In genomic region chr4:34976331-34976778, GRCm38 (mm10) we compare ENCODE assay signal across 8 mouse cellular contexts.
DNase-seq lines count a peak whose midpoint lies in the region; ATAC-seq and TF ChIP-seq lines count a peak whose summit lies in the region.

No protein-coding gene starts in this region.

- no peak overlapping the region for H3K4me3 ChIP-seq in testis, adult 2 months (ENCODE audit: control insufficient read depth, low read depth, low read length)
- no peak overlapping the region for H3K4me3 ChIP-seq in stomach, embryonic 14.5 days (ENCODE audit: low read depth, low read length)
- no peak overlapping the region for H3K4me3 ChIP-seq in midbrain, embryonic 10.5 days

- 59% methylated on average over 13 of the region's 13 CpGs for WGBS in stomach, embryonic 14.5 days
- WGBS in midbrain, embryonic 10.5 days = 93% methylated on average over 13 of the region's 13 CpGs

- no peak for TF ChIP-seq POLR2A in testis, adult 2 months (IDR thresholded peaks at IDR 0.05; ENCODE audit: control insufficient read depth, low read depth, low read length)

- no peaks in the 10 kb centered on the region for H3K9me3 ChIP-seq in stomach, embryonic 14.5 days (ENCODE audit: control insufficient read depth, low read depth, low read length)
- H3K9me3 ChIP-seq in midbrain, embryonic 10.5 days (replicated peaks) = peaks cover 4% of the 10 kb centered on the region; the same call in 1 of the 2 replicates

- no peaks in the 10 kb centered on the region for H3K4me1 ChIP-seq in testis, adult 2 months (ENCODE audit: control insufficient read depth, insufficient read depth, low read length)
- peaks cover 8% of the 10 kb centered on the region for H3K4me1 ChIP-seq in stomach, embryonic 14.5 days (ENCODE audit: control insufficient read depth, insufficient read depth, low read length)
- peaks cover 12% of the 10 kb centered on the region for H3K4me1 ChIP-seq in midbrain, embryonic 10.5 days

- ATAC-seq in stomach, embryonic 14.5 days (ENCODE audit: insufficient number of reproducible peaks, insufficient read depth, low FRiP score, low read depth) = no peak; the same call in 1 of the 2 replicates
- no peak for ATAC-seq in granulocyte monocyte progenitor cell, adult 5-6 weeks (replicated peaks; ENCODE audit: poor library complexity, severe bottlenecking)

- H3K36me3 ChIP-seq in testis, adult 2 months (ENCODE audit: control insufficient read depth, insufficient read depth, low read length) = no peaks in the 10 kb centered on the region
- H3K36me3 ChIP-seq in stomach, embryonic 14.5 days (ENCODE audit: control insufficient read depth, insufficient read depth, low read length) = no peaks in the 10 kb centered on the region
- H3K36me3 ChIP-seq in midbrain, embryonic 10.5 days = 0 out of 2 replicates have a peak, but pooled peaks cover 6% of the 10 kb centered on the region

- H3K4me2 ChIP-seq in stomach, embryonic 14.5 days (replicated peaks; ENCODE audit: low read depth, low read length) = no peak overlapping the region

- intact Hi-C loops in gastrocnemius, postnatal 14 days (cut with DNase I; ENCODE audit: low total_unique reads) = no loop called here
- intact Hi-C loops in heart, postnatal 36 days (cut with DNase I) = no loop called here

- H3K27me3 ChIP-seq in testis, adult 2 months (ENCODE audit: control insufficient read depth, insufficient read depth, low read length) = no peaks in the 10 kb centered on the region
- H3K27me3 ChIP-seq in stomach, embryonic 14.5 days (ENCODE audit: control insufficient read depth, insufficient read depth, low read length) = no peaks in the 10 kb centered on the region
- H3K27me3 ChIP-seq in midbrain, embryonic 10.5 days (ENCODE audit: low read depth, poor library complexity, severe bottlenecking) = no peaks in the 10 kb centered on the region

- DNase-seq in gastrocnemius, postnatal 14 days = peak; percentile 44
- no peak for DNase-seq in gastrocnemius, adult 18-20 months (ENCODE audit: low spot score)
- no peak for DNase-seq in testis, postnatal 14 days (ENCODE audit: low spot score)
- DNase-seq in heart, postnatal 36 days = peak; percentile 67 to 69
- no peak for DNase-seq in midbrain, embryonic 10.5 days (ENCODE audit: low spot score)

- TF ChIP-seq CTCF in testis, adult 2 months (IDR thresholded peaks at IDR 0.05; ENCODE audit: control insufficient read depth, insufficient read depth, insufficient replicate concordance, low read depth, low read length) = no peak

- no peak overlapping the region for H3K9ac ChIP-seq in stomach, embryonic 14.5 days (replicated peaks; ENCODE audit: low read depth, low read length)

- H3K27ac ChIP-seq in testis, adult 2 months (ENCODE audit: control insufficient read depth, insufficient read depth, low read depth, low read length) = peak overlapping the region; percentile 33; the same call in 1 of the 2 replicates
- peak overlapping the region; percentile 33; the same call in 1 of the 2 replicates for H3K27ac ChIP-seq in stomach, embryonic 14.5 days (ENCODE audit: low read length)
- H3K27ac ChIP-seq in midbrain, embryonic 10.5 days (replicated peaks) = no peak overlapping the region

Comparison
In these comparisons a context has a peak if more than half of its experiments do, and no peak if none do; other contexts are left out.
1. DNase-seq: peak in gastrocnemius, postnatal 14 days (single experiment) and heart, postnatal 36 days (2 of 2); none in gastrocnemius, adult 18-20 months (single experiment), testis, postnatal 14 days (single experiment) and midbrain, embryonic 10.5 days (single experiment).